Mouse (Mus musculus) liver, embryonic 11.5 days (tissue): ENCODE results near the gene Asic2. TPM values are rescaled to one million over a fixed set of nuclear protein-coding genes. Genes with fewer than 3 reads are reported as not detected.

ENCODE experiments used
- ATAC-seq: fragments of 200-750 bp; cut with Nextera tagmentation; replicated peaks from 2 replicates; pipeline ENCODE4 v1.8.0; 2017; ENCODE audit warnings: moderate number of reproducible peaks, mild to moderate bottlenecking, moderate TSS enrichment, moderate library complexity; ENCODE audit not compliant: low FRiP score
- DNase-seq: peaks from one replicate; pipeline ENCODE4 v3.0.0-alpha.2; 2017; ENCODE audit warnings: low spot score
- H3K27ac ChIP-seq: fragments of 300-500 bp; sonication (generic); 2 replicates; pipeline ENCODE4 v1.5.1; 2014; ENCODE audit warnings: mild to moderate bottlenecking, low read depth, low read length, control low read depth
- H3K27me3 ChIP-seq: fragments of 300-500 bp; sonication (generic); replicated peaks from 2 replicates; pipeline ENCODE4 v1.6.1; 2014; ENCODE audit warnings: low read length, mixed read lengths; ENCODE audit not compliant: control insufficient read depth, insufficient read depth
- H3K36me3 ChIP-seq: fragments of 300-500 bp; sonication (generic); 2 replicates; pipeline ENCODE4 v1.6.1; 2014; ENCODE audit warnings: mild to moderate bottlenecking, low read length, moderate library complexity, mixed read lengths; ENCODE audit not compliant: control insufficient read depth, insufficient read depth
- H3K4me1 ChIP-seq: fragments of 300-500 bp; sonication (generic); replicated peaks from 2 replicates; pipeline ENCODE4 v1.6.1; 2014; ENCODE audit warnings: low read length, mixed read lengths; ENCODE audit not compliant: control insufficient read depth, insufficient read depth
- H3K4me2 ChIP-seq: fragments of 300-500 bp; sonication (generic); 2 replicates; pipeline ENCODE4 v1.6.1; 2014; ENCODE audit warnings: mild to moderate bottlenecking, control low read depth, moderate library complexity
- H3K4me3 ChIP-seq: fragments of 300-500 bp; sonication (generic); 2 replicates; pipeline ENCODE4 v1.5.1; 2014; ENCODE audit warnings: low read depth, low read length, control low read depth
- H3K9ac ChIP-seq: fragments of 300-500 bp; sonication (generic); 2 replicates; pipeline ENCODE4 v1.6.1; 2014; ENCODE audit warnings: low read depth, low read length, control low read depth
- H3K9me3 ChIP-seq: fragments of 300-500 bp; sonication (generic); 2 replicates; pipeline ENCODE4 v1.6.1; 2016; ENCODE audit warnings: low read length, inconsistent platforms, mixed read lengths; ENCODE audit not compliant: control insufficient read depth
- WGBS: fragments of 180-500 bp; shearing (Covaris S2); extraction: QIAGEN DNeasy Blood & Tissue Kit; methylation state at CpG from one replicate; pipeline ENCODE4 v1.1.7; 2014; 5-methylcytosine and 5-hydroxymethylcytosine counted together
- polyA plus RNA-seq: library from polyadenylated mRNA; unstranded; fragments of >200 nt; fragmentation: Nextera tagmentation; extraction: Ambion mirVana; gene quantifications from 2 replicates; pipeline ENCODE4 v1.2.1, GENCODE M21; 2014

Asic2 gene
- polyA plus RNA-seq, 1 experiment from 2014 or later = 0.27 TPM

GRCm38 (mm10) chr11:81512434-81512833, 455.8 kb downstream of the Asic2 start:
- H3K4me1 ChIP-seq = no peaks in the 10 kb centered on the region
- H3K4me2 ChIP-seq = no peak overlapping the region
- no peak overlapping the region for H3K9ac ChIP-seq
- ATAC-seq = no peak
- H3K27me3 ChIP-seq = no peaks in the 10 kb centered on the region
- 83% methylated on average over 10 of the region's 10 CpGs for WGBS
- H3K9me3 ChIP-seq = no peaks in the 10 kb centered on the region
- no peaks in the 10 kb centered on the region for H3K36me3 ChIP-seq
- no peak overlapping the region for H3K27ac ChIP-seq
- H3K4me3 ChIP-seq = no peak overlapping the region
- DNase-seq = no peak

- Histone ChIP-seq H3K27ac (no peak overlapping the region), H3K4me2 (no peak overlapping the region), H3K36me3 (no peaks in the 10 kb centered on the region), H3K27me3 (no peaks in the 10 kb centered on the region), H3K9me3 (no peaks in the 10 kb centered on the region), H3K4me3 (no peak overlapping the region), H3K4me1 (no peaks in the 10 kb centered on the region), H3K9ac (no peak overlapping the region)
- DNase-seq (no peak), ATAC-seq (no peak)
- 61% methylated on average over 4 of the region's 4 CpGs for WGBS
These were observed 456.9 kb downstream of the Asic2 start for GRCm38 (mm10) chr11:81511401-81511800.

GRCm38 (mm10) chr11:81508385-81509233, 459.6 kb downstream of the Asic2 start:
- H3K4me2 ChIP-seq = no peak overlapping the region
- H3K4me3 ChIP-seq = no peak overlapping the region
- no peaks in the 10 kb centered on the region for H3K36me3 ChIP-seq
- no peaks in the 10 kb centered on the region for H3K9me3 ChIP-seq
- 65% methylated on average over 8 of the region's 8 CpGs for WGBS
- ATAC-seq (no peak), DNase-seq (no peak)
- no peak overlapping the region for H3K9ac ChIP-seq
- H3K27ac ChIP-seq = no peak overlapping the region
- no peaks in the 10 kb centered on the region for H3K4me1 ChIP-seq
- no peaks in the 10 kb centered on the region for H3K27me3 ChIP-seq

GRCm38 (mm10) chr11:81504791-81505430, 463.3 kb downstream of the Asic2 start:
- H3K4me2 ChIP-seq = no peak overlapping the region
- no peak overlapping the region for H3K4me3 ChIP-seq
- no peak for ATAC-seq
- DNase-seq = no peak
- no peaks in the 10 kb centered on the region for H3K36me3 ChIP-seq
- H3K9ac ChIP-seq = no peak overlapping the region
- H3K27ac ChIP-seq = no peak overlapping the region
- H3K9me3 ChIP-seq = no peaks in the 10 kb centered on the region
- WGBS = 70% methylated on average over 8 of the region's 8 CpGs
- no peaks in the 10 kb centered on the region for H3K4me1 ChIP-seq
- H3K27me3 ChIP-seq = no peaks in the 10 kb centered on the region

- Histone ChIP-seq H3K9me3 (no peaks in the 10 kb centered on the region), H3K36me3 (no peaks in the 10 kb centered on the region), H3K27ac (no peak overlapping the region), H3K4me3 (no peak overlapping the region), H3K4me1 (no peaks in the 10 kb centered on the region), H3K4me2 (no peak overlapping the region), H3K27me3 (no peaks in the 10 kb centered on the region), H3K9ac (no peak overlapping the region)
- ATAC-seq = no peak
- 52% methylated on average over 14 of the region's 14 CpGs for WGBS
- no peak for DNase-seq
These were observed 466.6 kb downstream of the Asic2 start for GRCm38 (mm10) chr11:81501473-81502246.

GRCm38 (mm10) chr11:81498990-81499389, 469.3 kb downstream of the Asic2 start:
- DNase-seq (no peak), ATAC-seq (no peak)
- no peaks in the 10 kb centered on the region for H3K27me3 ChIP-seq
- H3K36me3 ChIP-seq = no peaks in the 10 kb centered on the region
- H3K4me1 ChIP-seq = no peaks in the 10 kb centered on the region
- no peak overlapping the region for H3K9ac ChIP-seq
- no peaks in the 10 kb centered on the region for H3K9me3 ChIP-seq
- H3K4me2 ChIP-seq = no peak overlapping the region
- H3K27ac ChIP-seq = no peak overlapping the region
- no peak overlapping the region for H3K4me3 ChIP-seq
- WGBS = 52% methylated on average over 1 of the region's 1 CpGs

- WGBS = 71% methylated on average over 9 of the region's 9 CpGs
These were observed 470.4 kb downstream of the Asic2 start for GRCm38 (mm10) chr11:81497652-81498391.

GRCm38 (mm10) chr11:81496446-81496845, 471.8 kb downstream of the Asic2 start:
- no peaks in the 10 kb centered on the region for H3K9me3 ChIP-seq
- H3K4me1 ChIP-seq = no peaks in the 10 kb centered on the region
- no peak overlapping the region for H3K4me2 ChIP-seq
- H3K9ac ChIP-seq = no peak overlapping the region
- H3K27me3 ChIP-seq = no peaks in the 10 kb centered on the region
- no peaks in the 10 kb centered on the region for H3K36me3 ChIP-seq
- DNase-seq (no peak), ATAC-seq (no peak)
- WGBS = 50% methylated on average over 1 of the region's 1 CpGs
- no peak overlapping the region for H3K27ac ChIP-seq
- no peak overlapping the region for H3K4me3 ChIP-seq

More at GRCm38 (mm10) chr11:81497652-81498391, 470.4 kb downstream of the Asic2 start:
- Histone ChIP-seq H3K4me1 (no peaks in the 10 kb centered on the region), H3K4me3 (no peak overlapping the region), H3K9me3 (no peaks in the 10 kb centered on the region), H3K27ac (no peak overlapping the region), H3K4me2 (no peak overlapping the region), H3K36me3 (no peaks in the 10 kb centered on the region), H3K27me3 (no peaks in the 10 kb centered on the region), H3K9ac (no peak overlapping the region)
- DNase-seq = no peak
- ATAC-seq = no peak
